Mouse (Mus musculus) embryonic facial prominence, embryonic 13.5 days (tissue): ENCODE data around the gene Myo15. TPM values are rescaled to one million over a fixed set of nuclear protein-coding genes. Genes with fewer than 3 reads are reported as not detected.
"Not testable (repeated sequence)": the region's sequence is repeated elsewhere in the genome, so short reads cannot be mapped to it uniquely, and the experiment has no call there.

Source experiments
- ATAC-seq: fragments of 200-750 bp; cut with Nextera tagmentation; 2 replicates; pipeline ENCODE4 v1.8.0; 2017; ENCODE audit warnings: low read depth; ENCODE audit not compliant: insufficient number of reproducible peaks, insufficient read depth, low FRiP score, low TSS enrichment
- H3K27ac ChIP-seq: fragments of 300-500 bp; sonication (generic); 2 replicates; pipeline ENCODE4 v1.5.1; 2015; ENCODE audit warnings: moderate library complexity, mild to moderate bottlenecking, inconsistent platforms
- H3K27me3 ChIP-seq: fragments of 300-500 bp; sonication (generic); 2 replicates; pipeline ENCODE4 v1.6.1; 2015; ENCODE audit warnings: mild to moderate bottlenecking, inconsistent platforms
- H3K36me3 ChIP-seq: fragments of 300-500 bp; sonication (generic); 2 replicates; pipeline ENCODE4 v1.6.1; 2015; ENCODE audit warnings: mild to moderate bottlenecking, inconsistent platforms
- H3K4me1 ChIP-seq: fragments of 300-500 bp; sonication (generic); 2 replicates; pipeline ENCODE4 v1.6.1; 2015; ENCODE audit warnings: inconsistent platforms
- H3K4me2 ChIP-seq: fragments of 300-500 bp; sonication (generic); 2 replicates; pipeline ENCODE4 v1.6.1; 2015; ENCODE audit warnings: moderate library complexity, mild to moderate bottlenecking, inconsistent platforms
- H3K4me3 ChIP-seq: fragments of 300-500 bp; sonication (generic); 2 replicates; pipeline ENCODE4 v1.5.1; 2015; ENCODE audit warnings: mild to moderate bottlenecking, inconsistent platforms
- H3K9ac ChIP-seq: fragments of 300-500 bp; sonication (generic); 2 replicates; pipeline ENCODE4 v1.6.1; 2015; ENCODE audit warnings: mild to moderate bottlenecking, inconsistent platforms
- H3K9me3 ChIP-seq: fragments of 300-500 bp; sonication (generic); 2 replicates; pipeline ENCODE4 v1.6.1; 2016; ENCODE audit warnings: inconsistent platforms
- WGBS: fragments of 180-500 bp; shearing (Covaris S2); methylation state at CpG from one replicate; pipeline ENCODE4 v1.1.7; 2015; ENCODE audit warnings: mixed read lengths; 5-methylcytosine and 5-hydroxymethylcytosine counted together
- polyA plus RNA-seq: library from polyadenylated mRNA; unstranded; fragments of >200 nt; fragmentation: Nextera tagmentation; extraction: Ambion mirVana; gene quantifications from 2 replicates; pipeline ENCODE4 v1.2.1, GENCODE M21; 2015

The Myo15 gene
- polyA plus RNA-seq, result 0.67 and 0.77 TPM in 2 replicates

- H3K4me1 ChIP-seq, result no peaks in the 10 kb centered on the region
- H3K4me3 ChIP-seq, result no peak within 1 kb of the TSS
- no peak within 1 kb of the TSS for H3K9ac ChIP-seq
- no peaks in the 10 kb centered on the region for H3K9me3 ChIP-seq
- H3K27ac ChIP-seq, result no peak within 1 kb of the TSS
- no peaks in the 10 kb centered on the region for H3K27me3 ChIP-seq
- no peak within 1 kb of the TSS for H3K4me2 ChIP-seq
- no peak for ATAC-seq
- H3K36me3 ChIP-seq, result peaks cover 65% of the 10 kb centered on the region
- 94% methylated on average over 3 of the region's 3 CpGs for WGBS
These were observed at the start of gene Myo15 for GRCm38 (mm10) chr11:60469039-60469438. Gene Myo15 (plus strand): TSS chr11:60469339.

- H3K4me3 ChIP-seq, result no peak overlapping the region
- no peaks in the 10 kb centered on the region for H3K9me3 ChIP-seq
- H3K4me1 ChIP-seq, result peaks cover 15% of the 10 kb centered on the region
- no peak overlapping the region for H3K27ac ChIP-seq
- H3K4me2 ChIP-seq, result no peak overlapping the region
- H3K36me3 ChIP-seq, result peaks cover 4% of the 10 kb centered on the region
- H3K27me3 ChIP-seq, result no peaks in the 10 kb centered on the region
- WGBS, result 57% methylated on average over 6 of the region's 6 CpGs
- H3K9ac ChIP-seq, result no peak overlapping the region
- no peak for ATAC-seq
These were observed 47.0 kb upstream of the Myo15 start for GRCm38 (mm10) chr11:60422046-60422668.

GRCm38 (mm10) chr11:60423006-60423405 lies 46.1 kb upstream of the Myo15 start:
- no peak for ATAC-seq
- whole genome bisulfite sequencing, result 68% methylated on average over 1 of the region's 1 CpGs
- H3K4me1 ChIP-seq, result peaks cover 15% of the 10 kb centered on the region

GRCm38 (mm10) chr11:60426417-60426816 lies 42.7 kb upstream of the Myo15 start:
- Histone ChIP-seq H3K27me3 (no peaks in the 10 kb centered on the region), H3K4me2 (no peak overlapping the region), H3K4me3 (no peak overlapping the region), H3K36me3 (peaks cover 34% of the 10 kb centered on the region), H3K4me1 (no peaks in the 10 kb centered on the region), H3K27ac (no peak overlapping the region), H3K9ac (no peak overlapping the region), H3K9me3 (no peaks in the 10 kb centered on the region)
- WGBS, result 92% methylated on average over 1 of the region's 1 CpGs
- ATAC-seq, result no peak

More at GRCm38 (mm10) chr11:60423006-60423405, 46.1 kb upstream of the Myo15 start:
- peaks cover 13% of the 10 kb centered on the region for H3K36me3 ChIP-seq
- no peaks in the 10 kb centered on the region for H3K27me3 ChIP-seq
- H3K9me3 ChIP-seq, result no peaks in the 10 kb centered on the region
- H3K4me3 ChIP-seq, result no peak overlapping the region
- no peak overlapping the region for H3K4me2 ChIP-seq
- no peak overlapping the region for H3K27ac ChIP-seq
- no peak overlapping the region for H3K9ac ChIP-seq

- Histone ChIP-seq H3K36me3 (peaks cover 41% of the 10 kb centered on the region), H3K27me3 (no peaks in the 10 kb centered on the region), H3K9me3 (no peaks in the 10 kb centered on the region), H3K4me2 (no peak overlapping the region), H3K4me3 (no peak overlapping the region), H3K9ac (no peak overlapping the region), H3K4me1 (no peaks in the 10 kb centered on the region), H3K27ac (no peak overlapping the region)
- no peak for ATAC-seq
- WGBS, result 94% methylated on average over 3 of the region's 3 CpGs
These were observed 41.5 kb upstream of the Myo15 start for GRCm38 (mm10) chr11:60427628-60428027.

GRCm38 (mm10) chr11:60433501-60433900 lies 35.6 kb upstream of the Myo15 start:
- Histone ChIP-seq H3K27me3 (no peaks in the 10 kb centered on the region), H3K4me3 (no peak overlapping the region), H3K36me3 (peaks cover 75% of the 10 kb centered on the region), H3K4me2 (no peak overlapping the region), H3K9me3 (no peaks in the 10 kb centered on the region), H3K9ac (no peak overlapping the region), H3K4me1 (no peaks in the 10 kb centered on the region), H3K27ac (no peak overlapping the region)
- ATAC-seq, result no peak

GRCm38 (mm10) chr11:60435133-60435532 lies 34.0 kb upstream of the Myo15 start:
- no peaks in the 10 kb centered on the region for H3K4me1 ChIP-seq
- 97% methylated on average over 1 of the region's 1 CpGs for WGBS
- H3K9me3 ChIP-seq, result no peaks in the 10 kb centered on the region
- H3K9ac ChIP-seq, result no peak overlapping the region
- H3K27ac ChIP-seq, result no peak overlapping the region
- H3K4me3 ChIP-seq, result no peak overlapping the region
- H3K4me2 ChIP-seq, result no peak overlapping the region
- ATAC-seq, result no peak
- no peaks in the 10 kb centered on the region for H3K27me3 ChIP-seq
- peaks cover 74% of the 10 kb centered on the region for H3K36me3 ChIP-seq

GRCm38 (mm10) chr11:60436618-60437017 lies 32.5 kb upstream of the Myo15 start:
- no peaks in the 10 kb centered on the region for H3K27me3 ChIP-seq
- ATAC-seq, result no peak
- WGBS, result 88% methylated on average over 3 of the region's 3 CpGs
- H3K9me3 ChIP-seq, result no peaks in the 10 kb centered on the region
- no peak overlapping the region for H3K9ac ChIP-seq
- peaks cover 71% of the 10 kb centered on the region for H3K36me3 ChIP-seq
- no peak overlapping the region for H3K27ac ChIP-seq
- H3K4me1 ChIP-seq, result no peaks in the 10 kb centered on the region
- H3K4me3 ChIP-seq, result no peak overlapping the region
- H3K4me2 ChIP-seq, result no peak overlapping the region

- WGBS, result 33% methylated on average over 1 of the region's 1 CpGs
- not testable (repeated sequence) for H3K27me3 ChIP-seq, H3K4me3 ChIP-seq, H3K9ac ChIP-seq, H3K4me1 ChIP-seq, H3K27ac ChIP-seq, ATAC-seq, H3K4me2 ChIP-seq, H3K9me3 ChIP-seq
- H3K36me3 ChIP-seq, result peaks cover 74% of the 10 kb centered on the region
These were observed 29.5 kb upstream of the Myo15 start for GRCm38 (mm10) chr11:60439621-60440020.

GRCm38 (mm10) chr11:60440176-60440575 lies 29.0 kb upstream of the Myo15 start:
- WGBS, result 52% methylated on average over 7 of the region's 7 CpGs
- Histone ChIP-seq H3K9me3 (no peaks in the 10 kb centered on the region), H3K4me2 (no peak overlapping the region), H3K27me3 (no peaks in the 10 kb centered on the region), H3K36me3 (peaks cover 70% of the 10 kb centered on the region), H3K4me1 (no peaks in the 10 kb centered on the region), H3K4me3 (no peak overlapping the region), H3K27ac (no peak overlapping the region), H3K9ac (no peak overlapping the region)
- ATAC-seq, result no peak

GRCm38 (mm10) chr11:60442896-60443295 lies 26.2 kb upstream of the Myo15 start:
- ATAC-seq, result no peak
- peaks cover 4% of the 10 kb centered on the region; the same call in 1 of the 2 replicates for H3K4me1 ChIP-seq
- no peak overlapping the region for H3K4me3 ChIP-seq
- H3K27ac ChIP-seq, result no peak overlapping the region
- 87% methylated on average over 6 of the region's 6 CpGs for WGBS
- no peaks in the 10 kb centered on the region for H3K27me3 ChIP-seq
- no peak overlapping the region for H3K4me2 ChIP-seq
- peaks cover 48% of the 10 kb centered on the region for H3K36me3 ChIP-seq
- H3K9ac ChIP-seq, result no peak overlapping the region
- no peaks in the 10 kb centered on the region for H3K9me3 ChIP-seq

GRCm38 (mm10) chr11:60444007-60444406 lies 25.1 kb upstream of the Myo15 start:
- WGBS, result 81% methylated on average over 4 of the region's 4 CpGs

More at GRCm38 (mm10) chr11:60444007-60444406, 25.1 kb upstream of the Myo15 start:
- no peak overlapping the region for H3K4me3 ChIP-seq
- H3K27me3 ChIP-seq, result no peaks in the 10 kb centered on the region
- H3K4me1 ChIP-seq, result peaks cover 4% of the 10 kb centered on the region; the same call in 1 of the 2 replicates
- ATAC-seq, result no peak
- H3K9ac ChIP-seq, result no peak overlapping the region
- H3K4me2 ChIP-seq, result no peak overlapping the region
- no peaks in the 10 kb centered on the region for H3K9me3 ChIP-seq
- peaks cover 38% of the 10 kb centered on the region for H3K36me3 ChIP-seq
- no peak overlapping the region for H3K27ac ChIP-seq
